ENCODE assay signal across 9 mouse cellular contexts in genomic region chr5:149611476-149612164, GRCm38 (mm10). TPM values are rescaled to one million over a fixed set of nuclear protein-coding genes. Genes with fewer than 3 reads are reported as not detected.
DNase-seq lines count a peak whose midpoint lies in the region; ATAC-seq and TF ChIP-seq lines count a peak whose summit lies in the region.
"Had no signal": no experiment of that assay in that cellular context is flagged by ENCODE, and none has a peak within 500 bp of the region (broad histone marks: within the 10 kb centered on the region; RNA-seq: fewer than 3 reads in every experiment).

No protein-coding gene starts in this region.

- H3K36me3 ChIP-seq in neural tube, embryonic 15.5 days: peaks cover 31% of the 10 kb centered on the region
- H3K36me3 ChIP-seq in kidney, postnatal 0 days (ENCODE audit: insufficient read depth, low read length): peaks cover under 1% of the 10 kb centered on the region; the same call in 1 of the 2 replicates
- peaks cover 19% of the 10 kb centered on the region for H3K36me3 ChIP-seq in heart, embryonic 12.5 days

- TF ChIP-seq CTCF in kidney, postnatal 0 days (IDR thresholded peaks at IDR 0.05; ENCODE audit: low read depth): no peak

- H3K4me3 ChIP-seq in neural tube, embryonic 15.5 days (replicated peaks): no peak overlapping the region
- no peak overlapping the region for H3K4me3 ChIP-seq in kidney, postnatal 0 days (replicated peaks; ENCODE audit: low read depth, low read length)
- no peak overlapping the region for H3K4me3 ChIP-seq in heart, embryonic 12.5 days
- H3K4me3 ChIP-seq: liver, embryonic 12.5 days had no signal

- no peak for ATAC-seq in neural tube, embryonic 15.5 days (ENCODE audit: low FRiP score)
- peak; percentile 68 for ATAC-seq in kidney, postnatal 0 days (replicated peaks; ENCODE audit: low FRiP score, low read depth)
- ATAC-seq in heart, embryonic 12.5 days (ENCODE audit: insufficient number of reproducible peaks, low FRiP score): no peak
- ATAC-seq: liver, embryonic 12.5 days had no signal

- peaks cover 14% of the 10 kb centered on the region; the same call in 1 of the 2 replicates for H3K4me1 ChIP-seq in neural tube, embryonic 15.5 days
- H3K4me1 ChIP-seq in kidney, postnatal 0 days (replicated peaks; ENCODE audit: insufficient read depth, low read length): no peaks in the 10 kb centered on the region
- no peaks in the 10 kb centered on the region for H3K4me1 ChIP-seq in heart, embryonic 12.5 days (replicated peaks)
- H3K4me1 ChIP-seq: liver, embryonic 12.5 days had no signal

- H3K9ac ChIP-seq in neural tube, embryonic 15.5 days (replicated peaks): no peak overlapping the region
- no peak overlapping the region for H3K9ac ChIP-seq in kidney, postnatal 0 days (ENCODE audit: low read depth, low read length)
- no peak overlapping the region for H3K9ac ChIP-seq in heart, embryonic 12.5 days
- H3K9ac ChIP-seq: liver, embryonic 12.5 days had no signal

- no peaks in the 10 kb centered on the region for H3K9me3 ChIP-seq in neural tube, embryonic 15.5 days (replicated peaks)
- no peaks in the 10 kb centered on the region for H3K9me3 ChIP-seq in kidney, postnatal 0 days (replicated peaks; ENCODE audit: low read length)
- no peaks in the 10 kb centered on the region for H3K9me3 ChIP-seq in heart, embryonic 12.5 days (replicated peaks)
- H3K9me3 ChIP-seq: liver, embryonic 12.5 days had no signal

- no peak overlapping the region for H3K4me2 ChIP-seq in neural tube, embryonic 15.5 days
- no peak overlapping the region for H3K4me2 ChIP-seq in kidney, postnatal 0 days (ENCODE audit: low read length)
- no peak overlapping the region for H3K4me2 ChIP-seq in heart, embryonic 12.5 days
- H3K4me2 ChIP-seq: liver, embryonic 12.5 days had no signal

- 68% methylated on average over 16 of the region's 16 CpGs for WGBS in neural tube, embryonic 15.5 days
- 37% methylated on average over 16 of the region's 16 CpGs for WGBS in kidney, postnatal 0 days
- 67% methylated on average over 16 of the region's 16 CpGs for WGBS in heart, embryonic 12.5 days

- DNase-seq in cerebellum, postnatal 10 days: peak; percentile 51 to 58
- DNase-seq in cerebellum, adult 9-10 months: no peak
- DNase-seq in neural tube, embryonic 10.5 days (ENCODE audit: extremely low spot score, low spot score): peak; percentile 23
- no peak for DNase-seq in kidney, postnatal 0 days (ENCODE audit: low spot score)
- DNase-seq in retina, postnatal 1 day: peak; percentile 60
- no peak for DNase-seq in heart, postnatal 25 days (ENCODE audit: low spot score)

- no peak overlapping the region for H3K27ac ChIP-seq in neural tube, embryonic 15.5 days (replicated peaks)
- H3K27ac ChIP-seq in kidney, postnatal 0 days: 0 out of 2 replicates have a peak overlapping the region, but pooled peaks have one; percentile 3
- H3K27ac ChIP-seq in heart, embryonic 12.5 days (ENCODE audit: poor library complexity, severe bottlenecking): no peak overlapping the region
- H3K27ac ChIP-seq: liver, embryonic 12.5 days had no signal

- intact Hi-C loops in heart, postnatal 25 days (cut with DNase I): no loop called here

- no peaks in the 10 kb centered on the region for H3K27me3 ChIP-seq in neural tube, embryonic 15.5 days (replicated peaks)
- H3K27me3 ChIP-seq in kidney, postnatal 0 days (ENCODE audit: insufficient read depth, low read length): no peaks in the 10 kb centered on the region
- no peaks in the 10 kb centered on the region for H3K27me3 ChIP-seq in heart, embryonic 12.5 days (replicated peaks)

RNA-seq across cellular contexts. Expression of gene Hsph1, which starts 24.6 kb away (rescaled TPM):
- 94.9 and 96.7 TPM in 2 replicates for polyA plus RNA-seq in neural tube, embryonic 15.5 days (2015; fragmentation: Nextera tagmentation; extraction: Ambion mirVana)
- 25.0 and 27.4 TPM in 2 replicates for polyA plus RNA-seq in kidney, postnatal 0 days (2015; fragmentation: Nextera tagmentation; extraction: Ambion mirVana)
- 42.4 and 43.6 TPM in 2 replicates for polyA plus RNA-seq in heart, embryonic 12.5 days (2016; fragmentation: Nextera tagmentation; extraction: Ambion mirVana)
- 10 to 100 TPM; 38.2 to 62.1 TPM for total RNA-seq in heart, postnatal 25 days (2021)

Comparison
In these comparisons a context has a peak if more than half of its experiments do, and no peak if none do; other contexts are left out.
1. DNase-seq: peak in cerebellum, postnatal 10 days (2 of 2), neural tube, embryonic 10.5 days (single experiment) and retina, postnatal 1 day (single experiment); none in cerebellum, adult 9-10 months (single experiment), kidney, postnatal 0 days (single experiment) and heart, postnatal 25 days (single experiment).